Mouse (Mus musculus) embryo, embryonic 9.5 days (tissue): Measurements from ENCODE around the gene Suclg2.
"Not testable (repeated sequence)": the region's sequence is repeated elsewhere in the genome, so short reads cannot be mapped to it uniquely, and the experiment has no call there.

Experiments
- DNase-seq: peaks from one replicate; pipeline ENCODE4 v3.0.0-alpha.2; 2017; ENCODE audit errors: extremely low spot score

Gene Suclg2

DNA sequence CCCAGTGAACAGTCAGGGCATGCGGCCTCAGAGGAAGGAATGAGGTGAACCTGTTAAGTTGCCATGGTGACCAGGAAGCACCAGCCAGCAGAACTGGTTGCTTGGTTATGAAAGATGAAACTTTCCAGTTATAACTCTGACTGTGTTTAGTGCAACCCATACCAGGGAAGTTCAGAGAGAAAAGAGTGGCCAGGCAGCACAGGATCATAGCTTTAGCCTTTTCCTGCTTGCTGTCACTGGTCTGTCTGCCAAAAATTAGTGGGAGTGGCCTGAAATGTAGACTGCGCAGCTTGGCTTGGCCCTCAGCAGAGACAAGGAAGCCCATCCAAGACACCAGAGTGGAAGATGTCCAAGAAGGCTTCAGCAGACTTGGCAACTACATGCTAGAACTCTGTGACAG, 96.8 kb downstream of the Suclg2 start:
- DNase-seq: no peak

- DNase-seq: no peak
Measured at GRCm38 (mm10) chr6:95620804-95621203, 97.8 kb downstream of the Suclg2 start.

GRCm38 (mm10) chr6:95619817-95620216, 98.8 kb downstream of the Suclg2 start:
- no peak for DNase-seq

- no peak for DNase-seq
Measured at GRCm38 (mm10) chr6:95618434-95618833, 100.2 kb downstream of the Suclg2 start.

GRCm38 (mm10) chr6:95613228-95613627, 105.4 kb downstream of the Suclg2 start:
- DNase-seq: no peak

- DNase-seq: no peak
Measured at GRCm38 (mm10) chr6:95612412-95613022, 106.1 kb downstream of the Suclg2 start.

DNA sequence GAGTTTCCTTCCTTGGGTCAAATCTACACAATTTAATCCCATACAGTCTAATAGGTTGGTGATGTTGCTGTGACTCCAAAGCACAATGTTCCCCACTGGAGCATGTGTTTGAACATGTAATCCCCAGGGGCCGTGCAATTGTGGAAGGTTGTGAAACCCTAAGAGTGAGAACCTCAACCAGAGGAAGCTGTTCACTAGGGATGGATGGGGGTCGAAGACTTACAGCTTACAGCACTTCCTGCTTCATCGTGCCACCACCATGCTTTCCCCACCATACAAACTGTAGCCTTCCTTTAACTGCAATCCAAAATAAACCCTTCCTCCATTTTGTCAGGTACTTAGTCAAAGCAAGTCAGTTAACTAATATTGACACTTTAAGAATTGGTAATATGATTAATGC, 107.5 kb downstream of the Suclg2 start:
- no peak for DNase-seq

DNA sequence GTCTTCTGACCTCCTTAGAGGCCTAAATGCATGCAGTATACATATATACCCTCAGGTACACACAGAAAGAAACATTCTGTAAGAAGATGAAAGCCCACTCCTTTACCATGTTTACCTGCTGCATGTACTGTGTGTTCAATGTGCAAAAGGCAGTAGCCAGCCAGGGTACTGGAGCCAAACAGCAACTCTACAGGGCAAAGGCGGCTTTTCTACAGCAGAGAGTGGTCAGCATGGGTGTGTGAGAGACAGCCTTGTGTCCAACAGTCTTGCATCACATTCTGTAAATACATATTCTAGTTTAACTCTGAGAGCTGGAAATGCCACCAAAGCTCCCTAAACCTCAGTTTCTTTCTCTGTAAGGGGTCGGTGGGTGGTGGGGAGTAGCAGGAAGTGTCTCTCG, 110.5 kb downstream of the Suclg2 start:
- DNase-seq: no peak

- DNase-seq: not testable (repeated sequence)
Measured at GRCm38 (mm10) chr6:95600731-95601130, 117.9 kb downstream of the Suclg2 start.

DNA sequence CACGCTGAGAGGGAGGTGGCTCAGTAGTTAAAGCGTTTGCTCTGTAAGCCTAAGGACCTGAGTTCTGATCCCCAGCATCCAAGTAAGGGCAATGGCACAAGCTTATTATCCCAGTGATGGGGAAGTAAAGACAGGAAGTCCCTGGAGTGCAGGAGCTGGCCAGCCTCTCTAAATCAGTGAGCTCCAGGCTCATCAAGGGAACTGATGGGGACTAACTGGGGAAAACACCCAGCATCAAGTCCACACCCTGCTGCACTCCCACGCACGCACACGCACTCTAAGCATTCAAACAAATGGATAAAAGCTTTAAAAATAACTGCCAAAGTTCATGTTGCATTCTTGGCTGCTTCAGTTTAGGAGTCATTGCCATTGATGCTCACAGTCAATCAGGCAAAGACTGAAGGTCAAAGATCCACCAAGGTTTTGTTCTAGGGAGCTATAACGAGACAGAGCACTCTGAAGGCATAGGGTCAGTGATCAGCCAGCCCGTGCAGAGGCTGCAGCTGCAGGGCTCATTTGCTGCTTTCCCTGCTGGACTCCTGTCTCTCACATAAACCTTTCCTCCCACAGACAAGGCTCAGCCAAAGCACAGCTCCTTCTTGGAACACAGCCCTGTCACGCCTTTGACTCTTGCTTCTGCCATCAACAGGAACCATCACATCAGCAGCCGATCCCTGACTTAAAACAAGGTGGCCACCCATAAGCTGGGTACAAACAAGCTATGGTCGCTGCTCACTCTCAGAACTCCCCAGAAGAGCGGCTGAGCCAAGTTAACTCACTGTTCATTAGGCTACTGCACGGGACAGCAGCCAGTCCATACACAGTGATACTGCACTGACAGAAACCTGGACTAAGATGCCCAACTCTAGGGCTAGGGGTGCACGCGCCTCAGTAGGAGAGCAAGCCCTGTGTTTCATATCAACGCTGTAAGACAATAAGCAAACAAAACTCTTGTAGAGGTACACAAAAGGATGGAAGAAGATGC, 121.5 kb downstream of the Suclg2 start:
- DNase-seq: no peak

DNA sequence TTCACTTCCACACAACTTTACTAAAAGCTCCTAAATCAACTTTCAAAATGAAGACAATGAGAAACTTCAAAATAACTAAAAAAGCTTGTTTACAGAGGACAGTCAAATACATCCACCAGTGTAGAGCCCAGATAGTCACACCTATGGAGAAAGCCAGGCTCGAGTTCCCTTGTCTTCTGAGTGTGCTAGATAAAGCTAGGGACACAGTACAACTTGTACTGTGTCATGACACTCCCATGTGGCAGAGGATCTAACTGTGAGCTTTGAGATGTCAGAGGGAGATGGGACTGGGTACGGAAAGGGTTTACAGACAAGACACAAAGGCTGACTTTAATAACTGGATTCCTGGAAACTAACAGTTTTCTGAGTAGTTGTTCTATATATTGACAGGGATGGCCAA, 122.7 kb downstream of the Suclg2 start:
- DNase-seq: no peak

DNA sequence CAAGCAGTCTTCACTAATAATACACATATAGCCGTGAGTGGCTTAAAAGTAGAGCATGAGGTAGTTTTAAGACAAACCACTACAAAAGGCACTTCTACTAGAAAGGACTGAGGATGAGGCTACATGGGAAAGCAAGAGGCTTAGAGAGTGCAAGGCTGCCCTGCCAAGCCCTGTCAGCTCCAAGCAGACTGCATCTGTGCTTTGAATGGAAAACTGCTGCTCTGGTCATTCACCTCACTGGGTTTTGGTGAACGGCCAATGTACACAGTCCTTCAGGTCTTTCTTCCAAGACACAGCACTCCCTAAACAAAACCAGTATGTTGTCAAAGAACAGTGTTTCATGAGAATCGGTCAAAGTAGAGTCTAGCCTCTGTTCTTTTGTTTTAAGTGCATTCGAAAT, 124.4 kb downstream of the Suclg2 start:
- no peak for DNase-seq

GRCm38 (mm10) chr6:95592396-95592795, 126.2 kb downstream of the Suclg2 start:
- DNase-seq: no peak

DNA sequence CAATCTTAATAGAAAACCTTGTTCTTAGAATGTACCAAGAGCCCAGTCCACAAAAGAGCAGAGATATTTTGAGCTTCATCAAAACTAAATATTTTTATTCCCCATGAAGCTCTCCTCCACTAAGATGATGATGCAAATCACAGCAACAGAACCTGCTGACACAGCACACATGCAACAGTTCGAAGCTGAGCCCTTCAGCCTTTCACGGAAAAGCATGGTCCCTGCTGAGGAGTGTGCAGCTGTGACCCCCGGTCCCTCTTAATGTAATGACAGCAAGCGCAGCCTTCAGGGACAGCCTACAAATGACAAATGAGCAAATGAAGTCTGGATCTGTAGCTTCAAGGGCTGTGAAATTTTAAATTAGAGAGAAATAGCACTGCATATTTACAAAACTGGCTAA, 128.1 kb downstream of the Suclg2 start:
- no peak for DNase-seq

GRCm38 (mm10) chr6:95587108-95587796, 131.3 kb downstream of the Suclg2 start:
- no peak for DNase-seq

DNA sequence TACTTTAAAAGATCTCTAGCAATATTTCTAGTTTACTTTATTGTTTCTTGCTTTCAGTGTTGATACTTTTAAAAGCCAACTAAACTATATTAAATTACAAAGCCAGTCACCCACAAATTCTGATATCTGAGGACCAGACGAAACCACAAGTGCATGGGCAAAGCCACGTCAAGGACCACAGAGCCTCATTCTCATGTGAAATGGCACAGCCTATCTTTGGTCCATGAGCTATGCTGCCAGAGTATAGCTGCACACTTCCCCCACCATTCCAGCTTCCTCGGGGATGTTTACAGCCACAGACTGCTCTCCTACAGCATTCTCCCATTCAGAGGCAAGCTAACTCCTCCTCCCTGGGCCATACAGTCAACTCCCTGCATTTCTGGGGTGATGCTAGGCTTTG, 136.7 kb downstream of the Suclg2 start:
- no peak for DNase-seq

- no peak for DNase-seq
Measured at GRCm38 (mm10) chr6:95579792-95580191, 138.8 kb downstream of the Suclg2 start.

DNA sequence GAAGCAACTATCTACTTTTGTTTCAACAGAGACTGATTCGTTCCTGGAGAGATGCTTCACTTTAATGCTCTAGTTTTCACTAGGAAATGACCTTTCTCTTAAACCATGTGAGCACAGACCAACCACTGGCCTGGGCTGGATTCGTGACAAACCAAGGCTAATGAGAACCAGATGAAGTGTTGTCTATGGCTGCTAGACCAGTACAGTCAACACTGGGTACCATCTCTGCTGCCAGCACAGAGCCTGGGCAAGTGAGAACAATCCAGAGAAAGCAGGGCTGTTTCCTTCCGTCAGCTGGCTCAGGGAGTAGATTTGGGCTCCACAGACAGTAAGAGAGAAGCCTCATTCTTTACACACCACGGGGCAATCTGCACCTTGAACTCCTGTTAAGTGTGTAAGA, 143.1 kb downstream of the Suclg2 start:
- DNase-seq: peak; percentile 43

DNA sequence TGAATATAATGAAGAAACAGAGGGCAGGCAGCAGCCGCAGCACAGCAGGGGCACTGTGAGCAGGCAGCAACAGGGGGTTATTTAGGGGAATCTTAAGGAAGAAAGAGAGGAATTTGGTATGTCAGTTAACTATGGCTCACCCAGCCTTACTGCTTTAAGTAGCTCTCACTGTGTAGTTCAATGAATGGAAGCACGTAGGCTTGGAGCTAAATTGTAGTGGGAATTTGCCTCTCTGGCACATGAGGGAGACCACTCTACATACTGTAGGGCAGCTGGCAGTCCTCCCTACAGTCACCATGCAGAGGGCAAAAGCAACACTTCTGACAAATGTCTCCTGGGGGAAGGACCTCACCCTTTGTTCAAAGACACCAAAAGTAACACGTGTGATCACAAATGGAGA, 143.7 kb downstream of the Suclg2 start:
- peak; percentile 31 for DNase-seq

- DNase-seq: no peak
Measured at GRCm38 (mm10) chr6:95574389-95574788, 144.2 kb downstream of the Suclg2 start.

- no peak for DNase-seq
Measured at GRCm38 (mm10) chr6:95573035-95573759, 145.4 kb downstream of the Suclg2 start.

GRCm38 (mm10) chr6:95571620-95572019, 147.0 kb downstream of the Suclg2 start:
- DNase-seq: no peak
